Mouse (Mus musculus): ENCODE data around the gene Hoxa7. TPM values are rescaled to one million over a fixed set of nuclear protein-coding genes. Genes with fewer than 3 reads are reported as not detected.

Hoxa7 gene
- 14.7 and 16.2 TPM in 2 replicates for polyA plus RNA-seq (2014; fragmentation: Nextera tagmentation; extraction: Ambion mirVana)

- peak within 1 kb of the TSS; percentile 98 for H3K27ac ChIP-seq (replicated peaks; ENCODE audit: low read depth, low read length)
These were observed at the start of gene Hoxa7 for GRCm38 (mm10) chr6:52221337-52221992. Gene Hoxa7 (minus strand): TSS chr6:52221854.

GRCm38 (mm10) chr6:52270494-52271480, 49.1 kb upstream of the Hoxa7 start:
- DNase-seq (ENCODE audit: low spot score) (peak; percentile 77), ATAC-seq (ENCODE audit: insufficient number of reproducible peaks, low FRiP score, low TSS enrichment, low read depth) (peak; percentile 33; the same call in 1 of the 2 replicates)
- Histone ChIP-seq H3K36me3 (ENCODE audit: control insufficient read depth, insufficient read depth, low read length) (no peaks in the 10 kb centered on the region), H3K4me2 (ENCODE audit: low read depth, severe bottlenecking) (peak overlapping the region; percentile 12; the same call in 1 of the 2 replicates), H3K9me3 (ENCODE audit: control insufficient read depth, low read length) (no peaks in the 10 kb centered on the region), H3K9ac (ENCODE audit: low read length) (no peak overlapping the region), H3K27me3 (ENCODE audit: control insufficient read depth, insufficient read depth, low read length) (peaks cover 63% of the 10 kb centered on the region), H3K4me3 (ENCODE audit: low read depth, low read length) (no peak overlapping the region), H3K27ac (replicated peaks; ENCODE audit: low read depth, low read length) (0 out of 2 replicates have a peak overlapping the region, but pooled peaks have one; percentile 21), H3K4me1 (ENCODE audit: control insufficient read depth, insufficient read depth, low read length) (peaks cover 20% of the 10 kb centered on the region)
- 3% methylated on average over 23 of the region's 23 CpGs for WGBS

More at GRCm38 (mm10) chr6:52221337-52221992, at the start of gene Hoxa7:
- no peaks in the 10 kb centered on the region for H3K27me3 ChIP-seq (ENCODE audit: control insufficient read depth, insufficient read depth, low read length)
- H3K9me3 ChIP-seq (ENCODE audit: control insufficient read depth, low read length): no peaks in the 10 kb centered on the region
- H3K36me3 ChIP-seq (ENCODE audit: control insufficient read depth, insufficient read depth, low read length): no peaks in the 10 kb centered on the region
- under 1% methylated on average over 46 of the region's 46 CpGs for WGBS
- H3K4me3 ChIP-seq (ENCODE audit: low read depth, low read length): peak within 1 kb of the TSS; percentile 87
- ATAC-seq (ENCODE audit: insufficient number of reproducible peaks, low FRiP score, low TSS enrichment, low read depth) (peak; percentile 53), DNase-seq (ENCODE audit: low spot score) (peak; percentile 71)
- peaks cover 25% of the 10 kb centered on the region for H3K4me1 ChIP-seq (ENCODE audit: control insufficient read depth, insufficient read depth, low read length)
- peak within 1 kb of the TSS; percentile 89 for H3K4me2 ChIP-seq (ENCODE audit: low read depth, severe bottlenecking)
- H3K9ac ChIP-seq (ENCODE audit: low read length): peak within 1 kb of the TSS; percentile 98

- ATAC-seq (ENCODE audit: insufficient number of reproducible peaks, low FRiP score, low TSS enrichment, low read depth): no peak
- no peak overlapping the region for H3K27ac ChIP-seq (replicated peaks; ENCODE audit: low read depth, low read length)
- H3K9me3 ChIP-seq (ENCODE audit: control insufficient read depth, low read length): no peaks in the 10 kb centered on the region
- H3K9ac ChIP-seq (ENCODE audit: low read length): no peak overlapping the region; the same call in 1 of the 2 replicates
- H3K36me3 ChIP-seq (ENCODE audit: control insufficient read depth, insufficient read depth, low read length): no peaks in the 10 kb centered on the region
- no peak overlapping the region for H3K4me3 ChIP-seq (ENCODE audit: low read depth, low read length)
- peaks cover 14% of the 10 kb centered on the region for H3K4me1 ChIP-seq (ENCODE audit: control insufficient read depth, insufficient read depth, low read length)
- peaks cover 67% of the 10 kb centered on the region for H3K27me3 ChIP-seq (ENCODE audit: control insufficient read depth, insufficient read depth, low read length)
- 0% methylated on average over 3 of the region's 3 CpGs for WGBS
- no peak for DNase-seq (ENCODE audit: low spot score)
- no peak overlapping the region for H3K4me2 ChIP-seq (ENCODE audit: low read depth, severe bottlenecking)
These were observed 47.1 kb upstream of the Hoxa7 start for GRCm38 (mm10) chr6:52268756-52269155.

GRCm38 (mm10) chr6:52268341-52268740, 46.7 kb upstream of the Hoxa7 start:
- H3K4me3 ChIP-seq (ENCODE audit: low read depth, low read length): no peak overlapping the region
- 2% methylated on average over 7 of the region's 7 CpGs for WGBS
- no peak overlapping the region; the same call in 1 of the 2 replicates for H3K9ac ChIP-seq (ENCODE audit: low read length)
- peaks cover 65% of the 10 kb centered on the region for H3K27me3 ChIP-seq (ENCODE audit: control insufficient read depth, insufficient read depth, low read length)
- H3K27ac ChIP-seq (replicated peaks; ENCODE audit: low read depth, low read length): no peak overlapping the region
- 0 out of 2 replicates have a peak overlapping the region, but pooled peaks have one; percentile 16 for H3K4me2 ChIP-seq (ENCODE audit: low read depth, severe bottlenecking)
- ATAC-seq (ENCODE audit: insufficient number of reproducible peaks, low FRiP score, low TSS enrichment, low read depth) (no peak), DNase-seq (ENCODE audit: low spot score) (peak; percentile 56)
- peaks cover 10% of the 10 kb centered on the region; the same call in 1 of the 2 replicates for H3K4me1 ChIP-seq (ENCODE audit: control insufficient read depth, insufficient read depth, low read length)
- no peaks in the 10 kb centered on the region for H3K36me3 ChIP-seq (ENCODE audit: control insufficient read depth, insufficient read depth, low read length)
- H3K9me3 ChIP-seq (ENCODE audit: control insufficient read depth, low read length): no peaks in the 10 kb centered on the region

- 12% methylated on average over 3 of the region's 3 CpGs for WGBS
- peak overlapping the region; percentile 35; the same call in 1 of the 2 replicates for H3K9ac ChIP-seq (ENCODE audit: low read length)
These were observed 46.0 kb upstream of the Hoxa7 start for GRCm38 (mm10) chr6:52267691-52268090.

GRCm38 (mm10) chr6:52267221-52267620, 45.6 kb upstream of the Hoxa7 start:
- no peak for DNase-seq (ENCODE audit: low spot score)

More at GRCm38 (mm10) chr6:52267691-52268090, 46.0 kb upstream of the Hoxa7 start:
- no peaks in the 10 kb centered on the region for H3K9me3 ChIP-seq (ENCODE audit: control insufficient read depth, low read length)
- no peak for DNase-seq (ENCODE audit: low spot score)
- H3K27me3 ChIP-seq (ENCODE audit: control insufficient read depth, insufficient read depth, low read length): peaks cover 65% of the 10 kb centered on the region
- ATAC-seq (ENCODE audit: insufficient number of reproducible peaks, low FRiP score, low TSS enrichment, low read depth): no peak
- H3K27ac ChIP-seq (replicated peaks; ENCODE audit: low read depth, low read length): no peak overlapping the region
- no peak overlapping the region for H3K4me3 ChIP-seq (ENCODE audit: low read depth, low read length)
- H3K4me2 ChIP-seq (ENCODE audit: low read depth, severe bottlenecking): no peak overlapping the region; the same call in 1 of the 2 replicates
- H3K36me3 ChIP-seq (ENCODE audit: control insufficient read depth, insufficient read depth, low read length): no peaks in the 10 kb centered on the region
- peaks cover 11% of the 10 kb centered on the region; the same call in 1 of the 2 replicates for H3K4me1 ChIP-seq (ENCODE audit: control insufficient read depth, insufficient read depth, low read length)

GRCm38 (mm10) chr6:52266666-52266985, 45.0 kb upstream of the Hoxa7 start:
- H3K4me3 ChIP-seq (ENCODE audit: low read depth, low read length): peak overlapping the region; percentile 69
- WGBS: under 1% methylated on average over 9 of the region's 9 CpGs
- peaks cover 67% of the 10 kb centered on the region for H3K27me3 ChIP-seq (ENCODE audit: control insufficient read depth, insufficient read depth, low read length)
- H3K9me3 ChIP-seq (ENCODE audit: control insufficient read depth, low read length): no peaks in the 10 kb centered on the region
- H3K9ac ChIP-seq (ENCODE audit: low read length): peak overlapping the region; percentile 93
- DNase-seq (ENCODE audit: low spot score): no peak
- H3K4me2 ChIP-seq (ENCODE audit: low read depth, severe bottlenecking): peak overlapping the region; percentile 62
- ATAC-seq (ENCODE audit: insufficient number of reproducible peaks, low FRiP score, low TSS enrichment, low read depth): no peak
- H3K4me1 ChIP-seq (ENCODE audit: control insufficient read depth, insufficient read depth, low read length): peaks cover 13% of the 10 kb centered on the region; the same call in 1 of the 2 replicates
- H3K36me3 ChIP-seq (ENCODE audit: control insufficient read depth, insufficient read depth, low read length): no peaks in the 10 kb centered on the region
- peak overlapping the region; percentile 11; the same call in 1 of the 2 replicates for H3K27ac ChIP-seq (replicated peaks; ENCODE audit: low read depth, low read length)

More at GRCm38 (mm10) chr6:52267221-52267620, 45.6 kb upstream of the Hoxa7 start:
- peak overlapping the region; percentile 62; the same call in 1 of the 2 replicates for H3K4me2 ChIP-seq (ENCODE audit: low read depth, severe bottlenecking)
- H3K9ac ChIP-seq (ENCODE audit: low read length): no peak overlapping the region
- H3K27ac ChIP-seq (replicated peaks; ENCODE audit: low read depth, low read length): no peak overlapping the region
- WGBS: 24% methylated on average over 5 of the region's 5 CpGs
- no peaks in the 10 kb centered on the region for H3K36me3 ChIP-seq (ENCODE audit: control insufficient read depth, insufficient read depth, low read length)
- H3K9me3 ChIP-seq (ENCODE audit: control insufficient read depth, low read length): no peaks in the 10 kb centered on the region
- peak overlapping the region; percentile 69; the same call in 1 of the 2 replicates for H3K4me3 ChIP-seq (ENCODE audit: low read depth, low read length)
- peaks cover 66% of the 10 kb centered on the region for H3K27me3 ChIP-seq (ENCODE audit: control insufficient read depth, insufficient read depth, low read length)
- H3K4me1 ChIP-seq (ENCODE audit: control insufficient read depth, insufficient read depth, low read length): peaks cover 11% of the 10 kb centered on the region; the same call in 1 of the 2 replicates
- ATAC-seq (ENCODE audit: insufficient number of reproducible peaks, low FRiP score, low TSS enrichment, low read depth): no peak
